Mouse (Mus musculus) lung, embryonic 14.5 days (tissue): ENCODE data around the gene Reep3. TPM values are rescaled to one million over a fixed set of nuclear protein-coding genes. Genes with fewer than 3 reads are reported as not detected.
"Not testable (repeated sequence)": the region's sequence is repeated elsewhere in the genome, so short reads cannot be mapped to it uniquely, and the experiment has no call there.

Source experiments
- ATAC-seq: fragments of 200-750 bp; cut with Nextera tagmentation; 2 replicates; pipeline ENCODE4 v1.8.0; 2017; ENCODE audit warnings: mild to moderate bottlenecking, moderate TSS enrichment, moderate library complexity; ENCODE audit not compliant: insufficient read depth
- DNase-seq: peaks from one replicate; pipeline ENCODE4 v3.0.0-alpha.2; 2015
- H3K27ac ChIP-seq: fragments of 300-500 bp; sonication (generic); 2 replicates; pipeline ENCODE4 v1.5.1; 2014; ENCODE audit warnings: low read depth, mild to moderate bottlenecking, moderate library complexity
- H3K27me3 ChIP-seq: fragments of 300-500 bp; sonication (generic); 2 replicates; pipeline ENCODE4 v1.6.1; 2014; ENCODE audit warnings: low read length, control low read depth; ENCODE audit not compliant: insufficient read depth
- H3K36me3 ChIP-seq: fragments of 300-500 bp; sonication (generic); 2 replicates; pipeline ENCODE4 v1.6.1; 2014; ENCODE audit warnings: control low read depth; ENCODE audit not compliant: insufficient read depth
- H3K4me1 ChIP-seq: fragments of 300-500 bp; sonication (generic); 2 replicates; pipeline ENCODE4 v1.6.1; 2014; ENCODE audit warnings: antibody characterized with exemption, control low read depth; ENCODE audit not compliant: insufficient read depth
- H3K4me2 ChIP-seq: fragments of 300-500 bp; sonication (generic); 2 replicates; pipeline ENCODE4 v1.6.1; 2014; ENCODE audit warnings: mild to moderate bottlenecking
- H3K4me3 ChIP-seq: fragments of 300-500 bp; sonication (generic); 2 replicates; pipeline ENCODE4 v1.5.1; 2014; ENCODE audit warnings: low read depth, low read length
- H3K9ac ChIP-seq: fragments of 300-500 bp; sonication (generic); 2 replicates; pipeline ENCODE4 v1.6.1; 2014
- H3K9me3 ChIP-seq: fragments of 300-500 bp; sonication (generic); 2 replicates; pipeline ENCODE4 v1.6.1; 2016; ENCODE audit warnings: low read depth, low read length, control low read depth
- CTCF ChIP-seq: IDR thresholded peaks from 2 replicates; pipeline ENCODE4 v1.5.1; 2016; ENCODE audit warnings: antibody characterized with exemption, low read depth
- WGBS: fragments of 180-500 bp; shearing (Covaris S2); extraction: QIAGEN DNeasy Blood & Tissue Kit; methylation state at CpG from one replicate; pipeline ENCODE4 v1.1.7; 2014; 5-methylcytosine and 5-hydroxymethylcytosine counted together
- polyA plus RNA-seq: library from polyadenylated mRNA; unstranded; fragments of >200 nt; fragmentation: Nextera tagmentation; extraction: Ambion mirVana; gene quantifications from 2 replicates; pipeline ENCODE4 v1.2.1, GENCODE M21; 2014

The Reep3 gene
- polyA plus RNA-seq, 1 experiment from 2014 or later = 31.7 TPM

- H3K9me3 ChIP-seq = no peaks in the 10 kb centered on the region
- H3K4me1 ChIP-seq = peaks cover 12% of the 10 kb centered on the region
- ATAC-seq (peak; percentile 60), DNase-seq (peak; percentile 78)
- H3K4me2 ChIP-seq = peak overlapping the region; percentile 72
- no peak for TF ChIP-seq CTCF
- 2% methylated on average over 22 of the region's 22 CpGs for WGBS
- no peaks in the 10 kb centered on the region for H3K36me3 ChIP-seq
- no peaks in the 10 kb centered on the region for H3K27me3 ChIP-seq
- peak overlapping the region; percentile 85 for H3K27ac ChIP-seq
- peak overlapping the region; percentile 5 for H3K9ac ChIP-seq
- H3K4me3 ChIP-seq = peak overlapping the region; percentile 35
These were observed 92.8 kb downstream of the Reep3 start for GRCm38 (mm10) chr10:67003743-67004526.

GRCm38 (mm10) chr10:67003009-67003742 lies 93.6 kb downstream of the Reep3 start:
- WGBS = under 1% methylated on average over 25 of the region's 25 CpGs
- no peaks in the 10 kb centered on the region for H3K27me3 ChIP-seq
- ATAC-seq = peak; percentile 64

GRCm38 (mm10) chr10:67002207-67003008 lies 94.3 kb downstream of the Reep3 start:
- no peaks in the 10 kb centered on the region for H3K27me3 ChIP-seq
- H3K4me1 ChIP-seq = peaks cover 12% of the 10 kb centered on the region
- TF ChIP-seq CTCF = no peak
- 10% methylated on average over 30 of the region's 30 CpGs for WGBS
- H3K9ac ChIP-seq = peak overlapping the region; percentile 5; the same call in 1 of the 2 replicates
- ATAC-seq = peak; percentile 83
- peak overlapping the region; percentile 35 for H3K4me3 ChIP-seq
- DNase-seq = peak; percentile 88
- H3K27ac ChIP-seq = peak overlapping the region; percentile 85
- no peaks in the 10 kb centered on the region for H3K36me3 ChIP-seq
- peak overlapping the region; percentile 72 for H3K4me2 ChIP-seq
- H3K9me3 ChIP-seq = no peaks in the 10 kb centered on the region

More at GRCm38 (mm10) chr10:67003009-67003742, 93.6 kb downstream of the Reep3 start:
- Histone ChIP-seq H3K9ac (peak overlapping the region; percentile 5), H3K4me1 (peaks cover 12% of the 10 kb centered on the region), H3K4me2 (peak overlapping the region; percentile 72), H3K9me3 (no peaks in the 10 kb centered on the region), H3K4me3 (peak overlapping the region; percentile 35), H3K27ac (peak overlapping the region; percentile 85), H3K36me3 (no peaks in the 10 kb centered on the region)
- TF ChIP-seq CTCF = no peak
- peak; percentile 74 for DNase-seq

GRCm38 (mm10) chr10:67000958-67001615 lies 95.7 kb downstream of the Reep3 start:
- not testable (repeated sequence) for ATAC-seq, H3K9ac ChIP-seq, DNase-seq, H3K27me3 ChIP-seq, H3K4me3 ChIP-seq, H3K4me2 ChIP-seq, H3K27ac ChIP-seq, H3K36me3 ChIP-seq, H3K9me3 ChIP-seq
- 91% methylated on average over 13 of the region's 13 CpGs for WGBS
- H3K4me1 ChIP-seq = peaks cover 12% of the 10 kb centered on the region

GRCm38 (mm10) chr10:67000136-67000535 lies 96.6 kb downstream of the Reep3 start:
- Histone ChIP-seq H3K9ac (no peak overlapping the region), H3K27ac (no peak overlapping the region), H3K9me3 (no peaks in the 10 kb centered on the region), H3K4me2 (no peak overlapping the region), H3K27me3 (no peaks in the 10 kb centered on the region), H3K4me1 (peaks cover 12% of the 10 kb centered on the region), H3K4me3 (no peak overlapping the region), H3K36me3 (no peaks in the 10 kb centered on the region)
- no peak for TF ChIP-seq CTCF
- 82% methylated on average over 5 of the region's 5 CpGs for WGBS
- ATAC-seq = no peak
- DNase-seq = no peak

- TF ChIP-seq CTCF = no peak
- H3K27ac ChIP-seq = no peak overlapping the region
- no peak overlapping the region for H3K4me3 ChIP-seq
- H3K9me3 ChIP-seq = no peaks in the 10 kb centered on the region
- whole genome bisulfite sequencing = 87% methylated on average over 7 of the region's 7 CpGs
- no peak overlapping the region for H3K4me2 ChIP-seq
- no peaks in the 10 kb centered on the region for H3K36me3 ChIP-seq
- H3K9ac ChIP-seq = no peak overlapping the region
- H3K27me3 ChIP-seq = no peaks in the 10 kb centered on the region
- peaks cover 13% of the 10 kb centered on the region for H3K4me1 ChIP-seq
- no peak for ATAC-seq
- no peak for DNase-seq
These were observed 98.0 kb downstream of the Reep3 start for GRCm38 (mm10) chr10:66998770-66999169.
